Mouse (Mus musculus): Measurements from ENCODE around the gene Aamdc. TPM values are rescaled to one million over a fixed set of nuclear protein-coding genes. Genes with fewer than 3 reads are reported as not detected.
A peak's percentile ranks its signal among the peaks of the same experiment; 100 is the strongest.

The Aamdc gene
- total and polyA plus RNA-seq, 2 experiments from 2014 or later: 20.5 to 78.1 TPM

DNA sequence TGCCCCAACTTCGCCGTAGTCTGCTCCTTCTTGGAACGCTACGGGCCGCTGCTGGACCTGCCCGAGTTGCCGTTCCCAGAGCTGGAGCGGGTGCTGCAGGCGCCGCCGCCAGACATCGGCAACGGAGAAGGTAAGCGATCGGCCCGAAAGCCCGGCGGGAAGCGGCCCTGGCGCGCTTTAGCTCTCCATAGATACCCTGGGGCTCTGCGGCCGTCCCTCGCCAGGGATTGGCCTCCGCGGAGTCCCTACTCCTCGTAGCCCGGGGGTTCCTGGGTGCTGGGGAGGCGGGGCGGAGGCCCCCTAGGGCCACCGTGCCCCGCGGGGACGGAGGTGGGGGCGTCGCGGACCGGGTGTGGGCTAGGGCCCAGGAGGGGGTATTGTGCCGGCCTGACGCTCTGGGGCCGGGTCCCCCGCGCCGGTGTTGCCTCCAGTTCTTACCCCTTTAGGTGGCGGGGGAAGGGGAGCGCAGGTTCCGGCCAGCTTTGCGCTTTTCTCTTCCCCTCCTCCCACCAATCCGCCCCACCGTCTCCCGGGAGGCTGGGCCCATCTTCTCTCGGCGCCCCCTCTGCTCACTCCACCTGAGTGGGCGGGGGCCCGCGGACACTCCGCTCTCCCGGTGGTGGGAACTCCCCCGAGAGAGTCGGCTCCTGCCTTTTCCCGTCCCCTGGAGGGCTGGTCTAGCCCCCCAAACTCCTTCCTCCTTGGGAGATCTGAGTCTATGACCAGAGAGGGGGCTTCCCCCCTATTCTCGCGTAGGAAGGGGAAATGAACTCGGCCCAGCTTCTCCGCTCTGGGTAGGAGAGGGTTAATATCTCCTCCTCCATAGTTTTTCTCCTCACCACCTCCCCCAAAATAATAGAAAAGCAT, 912 bp upstream of the Aamdc start:
- Histone ChIP-seq H3K9ac (replicated peaks; ENCODE audit: low read depth, low read length) (peak overlapping the region; percentile 99), H3K4me2 (ENCODE audit: low read depth, low read length) (peak overlapping the region; percentile 78), H3K9me3 (replicated peaks; ENCODE audit: control insufficient read depth, low read length) (no peaks in the 10 kb centered on the region), H3K4me3 (ENCODE audit: low read depth, low read length) (peak overlapping the region; percentile 97), H3K36me3 (replicated peaks; ENCODE audit: control insufficient read depth, insufficient read depth, low read length) (peaks cover 10% of the 10 kb centered on the region), H3K27me3 (ENCODE audit: control insufficient read depth, insufficient read depth, low read length) (no peaks in the 10 kb centered on the region), H3K27ac (ENCODE audit: low read depth) (peak overlapping the region; percentile 97), H3K4me1 (ENCODE audit: control insufficient read depth, insufficient read depth) (peaks cover 5% of the 10 kb centered on the region)
- DNase-seq (ENCODE audit: low spot score): peak; percentile 15
- WGBS: under 1% methylated on average over 57 of the region's 65 CpGs
- peak; percentile 11 for ATAC-seq (ENCODE audit: insufficient read depth, low read depth)
- peak; percentile 9; the same call in 1 of the 2 replicates for TF ChIP-seq EP300 (IDR thresholded peaks at IDR 0.05; ENCODE audit: low read depth)
- TF ChIP-seq CTCF (IDR thresholded peaks at IDR 0.05; ENCODE audit: low read depth): no peak

DNA sequence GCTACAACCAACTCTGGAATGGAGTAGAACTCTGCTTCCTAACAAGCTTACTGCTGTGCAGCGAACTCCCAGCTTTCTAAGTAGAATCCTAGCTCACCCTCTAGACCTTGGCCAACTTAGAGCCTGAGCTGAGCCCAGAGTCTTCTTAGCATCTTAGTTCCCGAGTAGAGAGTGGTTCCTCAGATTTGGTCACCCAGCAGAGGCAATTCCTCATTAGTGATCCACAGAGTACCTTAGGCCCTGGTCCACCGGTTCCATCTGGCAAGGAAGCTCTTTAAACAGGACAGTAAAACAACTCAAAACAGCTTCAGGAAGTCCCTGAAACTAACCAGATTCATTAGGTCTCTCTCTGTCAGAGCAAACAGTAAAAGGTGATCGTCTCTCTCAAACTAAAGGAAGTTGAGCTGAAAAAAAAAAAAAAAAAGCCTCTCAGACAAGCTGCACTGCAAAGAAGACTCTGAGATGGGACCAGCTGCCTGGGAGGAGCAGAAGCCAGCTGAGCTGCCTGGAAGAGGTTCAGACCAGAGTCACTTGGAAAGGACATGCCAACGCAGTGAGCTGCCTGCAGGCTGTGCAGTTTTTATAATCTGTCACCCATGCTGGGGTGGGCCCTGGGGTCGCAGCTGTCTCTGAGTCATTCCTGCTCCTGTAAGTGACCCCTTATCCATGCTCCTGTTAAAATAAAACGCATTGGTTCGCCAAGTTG, 783 bp downstream of the Aamdc start:
- H3K9ac ChIP-seq (replicated peaks; ENCODE audit: low read depth, low read length): peak overlapping the region; percentile 99
- 27% methylated on average over 8 of the region's 8 CpGs for WGBS
- H3K9me3 ChIP-seq (replicated peaks; ENCODE audit: control insufficient read depth, low read length): no peaks in the 10 kb centered on the region
- peak overlapping the region; percentile 74 for H3K4me2 ChIP-seq (ENCODE audit: low read depth, low read length)
- peaks cover 5% of the 10 kb centered on the region for H3K4me1 ChIP-seq (ENCODE audit: control insufficient read depth, insufficient read depth)
- TF ChIP-seq EP300 (IDR thresholded peaks at IDR 0.05; ENCODE audit: low read depth): no peak
- no peak for TF ChIP-seq CTCF (IDR thresholded peaks at IDR 0.05; ENCODE audit: low read depth)
- ATAC-seq (ENCODE audit: insufficient read depth, low read depth) (no peak), DNase-seq (ENCODE audit: low spot score) (peak; percentile 48)
- peak overlapping the region; percentile 97 for H3K4me3 ChIP-seq (ENCODE audit: low read depth, low read length)
- H3K27me3 ChIP-seq (ENCODE audit: control insufficient read depth, insufficient read depth, low read length): no peaks in the 10 kb centered on the region
- H3K36me3 ChIP-seq (replicated peaks; ENCODE audit: control insufficient read depth, insufficient read depth, low read length): peaks cover 24% of the 10 kb centered on the region
- peak overlapping the region; percentile 97 for H3K27ac ChIP-seq (ENCODE audit: low read depth)

- 74% methylated on average over 1 of the region's 1 CpGs for WGBS
- H3K4me2 ChIP-seq (ENCODE audit: low read depth, low read length): no peak overlapping the region
- no peak for DNase-seq (ENCODE audit: low spot score)
- H3K27me3 ChIP-seq (ENCODE audit: control insufficient read depth, insufficient read depth, low read length): no peaks in the 10 kb centered on the region
- no peak overlapping the region for H3K27ac ChIP-seq (ENCODE audit: low read depth)
- H3K9me3 ChIP-seq (replicated peaks; ENCODE audit: control insufficient read depth, low read length): no peaks in the 10 kb centered on the region
- no peak for TF ChIP-seq EP300 (IDR thresholded peaks at IDR 0.05; ENCODE audit: low read depth)
- TF ChIP-seq CTCF (IDR thresholded peaks at IDR 0.05; ENCODE audit: low read depth): peak; percentile 28
- no peaks in the 10 kb centered on the region for H3K4me1 ChIP-seq (ENCODE audit: control insufficient read depth, insufficient read depth)
- no peak overlapping the region for H3K4me3 ChIP-seq (ENCODE audit: low read depth, low read length)
- ATAC-seq (ENCODE audit: insufficient read depth, low read depth): no peak
- H3K36me3 ChIP-seq (replicated peaks; ENCODE audit: control insufficient read depth, insufficient read depth, low read length): peaks cover 26% of the 10 kb centered on the region
- no peak overlapping the region for H3K9ac ChIP-seq (replicated peaks; ENCODE audit: low read depth, low read length)
Observed at GRCm38 (mm10) chr7:97570389-97570788, 8.9 kb downstream of the Aamdc start.

DNA sequence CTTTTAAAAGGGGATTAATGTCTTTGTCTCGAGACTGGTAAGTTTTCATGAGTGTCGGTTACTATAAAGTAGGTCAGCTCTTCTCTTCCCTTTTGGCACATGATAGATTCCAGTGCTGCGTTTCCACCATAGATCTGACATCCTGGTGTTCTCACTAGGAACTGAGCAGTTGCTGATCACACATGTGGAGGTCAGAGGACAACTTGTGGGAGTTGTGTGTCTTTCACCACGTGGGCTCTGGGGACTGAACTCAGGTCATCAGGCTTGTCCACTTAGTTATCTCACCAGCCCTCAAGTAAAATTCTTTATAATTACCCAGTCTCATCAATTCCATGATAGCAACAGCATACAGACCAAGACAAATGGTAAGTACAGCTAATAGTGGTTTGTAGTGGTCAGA, 9.9 kb downstream of the Aamdc start:
- WGBS: 72% methylated on average over 4 of the region's 4 CpGs
- no peak for TF ChIP-seq CTCF (IDR thresholded peaks at IDR 0.05; ENCODE audit: low read depth)
- no peak for TF ChIP-seq EP300 (IDR thresholded peaks at IDR 0.05; ENCODE audit: low read depth)
- H3K9me3 ChIP-seq (replicated peaks; ENCODE audit: control insufficient read depth, low read length): no peaks in the 10 kb centered on the region
- H3K4me3 ChIP-seq (ENCODE audit: low read depth, low read length): no peak overlapping the region
- ATAC-seq (ENCODE audit: insufficient read depth, low read depth): no peak
- H3K4me2 ChIP-seq (ENCODE audit: low read depth, low read length): no peak overlapping the region
- H3K27me3 ChIP-seq (ENCODE audit: control insufficient read depth, insufficient read depth, low read length): no peaks in the 10 kb centered on the region
- no peaks in the 10 kb centered on the region for H3K4me1 ChIP-seq (ENCODE audit: control insufficient read depth, insufficient read depth)
- H3K27ac ChIP-seq (ENCODE audit: low read depth): no peak overlapping the region
- no peak overlapping the region for H3K9ac ChIP-seq (replicated peaks; ENCODE audit: low read depth, low read length)
- no peak for DNase-seq (ENCODE audit: low spot score)
- peaks cover 19% of the 10 kb centered on the region for H3K36me3 ChIP-seq (replicated peaks; ENCODE audit: control insufficient read depth, insufficient read depth, low read length)

GRCm38 (mm10) chr7:97563576-97563975, 15.7 kb downstream of the Aamdc start:
- no peak overlapping the region for H3K4me3 ChIP-seq (ENCODE audit: low read depth, low read length)
- ATAC-seq (ENCODE audit: insufficient read depth, low read depth): no peak
- no peaks in the 10 kb centered on the region for H3K4me1 ChIP-seq (ENCODE audit: control insufficient read depth, insufficient read depth)
- H3K27me3 ChIP-seq (ENCODE audit: control insufficient read depth, insufficient read depth, low read length): no peaks in the 10 kb centered on the region
- H3K4me2 ChIP-seq (ENCODE audit: low read depth, low read length): no peak overlapping the region
- WGBS: 74% methylated on average over 2 of the region's 2 CpGs
- H3K27ac ChIP-seq (ENCODE audit: low read depth): no peak overlapping the region
- peaks cover 4% of the 10 kb centered on the region; the same call in 1 of the 2 replicates for H3K36me3 ChIP-seq (replicated peaks; ENCODE audit: control insufficient read depth, insufficient read depth, low read length)
- no peak for DNase-seq (ENCODE audit: low spot score)
- TF ChIP-seq CTCF (IDR thresholded peaks at IDR 0.05; ENCODE audit: low read depth) (no peak), EP300 (IDR thresholded peaks at IDR 0.05; ENCODE audit: low read depth) (no peak)
- no peaks in the 10 kb centered on the region for H3K9me3 ChIP-seq (replicated peaks; ENCODE audit: control insufficient read depth, low read length)
- H3K9ac ChIP-seq (replicated peaks; ENCODE audit: low read depth, low read length): no peak overlapping the region

Data from heart, postnatal 0 days (tissue).